Mouse (Mus musculus) colon, adult 2 months (tissue): ENCODE data around the gene Cyp4b1. TPM values are rescaled to one million over a fixed set of nuclear protein-coding genes. Genes with fewer than 3 reads are reported as not detected.

ENCODE experiments used
- polyA plus RNA-seq: library from polyadenylated mRNA; depleted of rRNA; stranded (reverse); fragments of >200 nt; gene quantifications from 2 replicates; pipeline ENCODE4 v1.2.3, GENCODE M21; 2012; rRNA removed

The Cyp4b1 gene
- polyA plus RNA-seq: 14.0 and 31.0 TPM in 2 replicates

GRCm38 (mm10) chr4:115647580-115647979, at the start of gene Cyp4b1:
Gene Cyp4b1, minus strand, starts transcription at chr4:115647723.

GRCm38 (mm10) chr4:115600611-115601010, 46.9 kb downstream of the Cyp4b1 start, which contains the start of gene Cyp4a32:
Gene Cyp4a32, plus strand, starts transcription at chr4:115600969.

Other genes with a start within 250 kb of the Cyp4b1 start
- gene Cyp4a12b, start 236.1 kb downstream of the Cyp4b1 start, polyA plus RNA-seq: not detected in 2 replicates
- gene Cyp4a30b, start 195.1 kb downstream of the Cyp4b1 start, polyA plus RNA-seq: not detected in 2 replicates
- not detected in 2 replicates for gene Cyp4a14, start 151.6 kb downstream of the Cyp4b1 start, polyA plus RNA-seq
- gene Cyp4a10, start 129.5 kb downstream of the Cyp4b1 start, polyA plus RNA-seq: not detected in 2 replicates
- not detected in 2 replicates for gene Cyp4a31, start 84.1 kb downstream of the Cyp4b1 start, polyA plus RNA-seq
- gene Cyp4a32, start 46.8 kb downstream of the Cyp4b1 start, polyA plus RNA-seq: not detected in 2 replicates
- 32.9 and 33.9 TPM in 2 replicates for gene Efcab14, start 90.0 kb upstream of the Cyp4b1 start, polyA plus RNA-seq
- gene Tex38, start 133.3 kb upstream of the Cyp4b1 start, polyA plus RNA-seq: 0.30 TPM in 1 of 2 replicates, not detected in the other
- gene Atpaf1, start 137.1 kb upstream of the Cyp4b1 start, polyA plus RNA-seq: 41.3 and 58.8 TPM in 2 replicates
- 30.4 and 39.2 TPM in 2 replicates for gene Mob3c, start 180.4 kb upstream of the Cyp4b1 start, polyA plus RNA-seq
- gene Mknk1, start 191.5 kb upstream of the Cyp4b1 start, polyA plus RNA-seq: 29.5 and 30.2 TPM in 2 replicates
- gene Kncn, start 236.7 kb upstream of the Cyp4b1 start, polyA plus RNA-seq: not detected in 2 replicates
- gene 6430628N08Rik, start 242.9 kb upstream of the Cyp4b1 start, polyA plus RNA-seq: not detected in 2 replicates